Mouse (Mus musculus): ENCODE results near the gene Oas1f. TPM values are rescaled to one million over a fixed set of nuclear protein-coding genes. Genes with fewer than 3 reads are reported as not detected.
"Not testable (repeated sequence)": the region's sequence is repeated elsewhere in the genome, so short reads cannot be mapped to it uniquely, and the experiment has no call there.

Gene Oas1f
- polyA plus RNA-seq, 1 experiment from 2014 or later: not detected

- peak; percentile 51 for DNase-seq (ENCODE audit: low spot score)
- Histone ChIP-seq H3K4me3 (no peak overlapping the region), H3K27ac (replicated peaks) (no peak overlapping the region), H3K36me3 (no peaks in the 10 kb centered on the region), H3K9me3 (replicated peaks) (no peaks in the 10 kb centered on the region), H3K27me3 (ENCODE audit: low read depth, poor library complexity, severe bottlenecking) (peaks cover 21% of the 10 kb centered on the region), H3K4me1 (peaks cover 14% of the 10 kb centered on the region)
- 7% methylated on average over 8 of the region's 8 CpGs for WGBS
Measured at GRCm38 (mm10) chr5:120836731-120837585, 10.2 kb upstream of the Oas1f start.

GRCm38 (mm10) chr5:120844713-120845112, 2.5 kb upstream of the Oas1f start:
- Histone ChIP-seq H3K27ac (replicated peaks) (no peak overlapping the region), H3K9me3 (replicated peaks) (no peaks in the 10 kb centered on the region), H3K4me3 (no peak overlapping the region), H3K36me3 (no peaks in the 10 kb centered on the region), H3K4me1 (no peaks in the 10 kb centered on the region), H3K27me3 (ENCODE audit: low read depth, poor library complexity, severe bottlenecking) (no peaks in the 10 kb centered on the region)
- WGBS: 84% methylated on average over 3 of the region's 3 CpGs
- no peak for DNase-seq (ENCODE audit: low spot score)

DNA sequence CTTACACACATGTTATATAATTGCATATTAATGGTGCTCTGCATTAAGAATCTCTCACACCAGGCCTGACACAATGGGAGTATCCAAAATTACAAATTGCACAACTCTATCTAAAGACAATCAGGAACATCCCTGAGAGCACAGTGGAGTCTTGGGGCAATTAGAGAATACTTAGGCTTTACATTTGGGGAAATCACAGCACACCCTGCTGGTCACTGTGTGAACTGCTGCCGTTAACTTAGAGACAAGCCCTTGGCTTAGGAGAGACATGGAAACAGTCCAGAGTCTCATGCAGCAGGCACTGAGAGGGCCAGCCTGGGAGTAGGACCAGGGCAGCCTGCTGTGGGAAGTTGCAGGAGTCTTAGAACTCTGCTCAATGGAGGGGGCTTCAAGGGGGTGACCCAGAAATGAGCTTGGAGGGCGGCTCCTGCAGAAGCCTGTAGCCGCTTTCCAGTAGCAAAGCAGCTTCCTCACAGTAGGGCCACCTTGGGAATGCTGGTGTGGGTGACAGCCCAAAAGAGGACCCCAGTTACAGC, 2.5 kb downstream of the Oas1f start:
- Histone ChIP-seq H3K36me3 (no peaks in the 10 kb centered on the region), H3K4me3 (no peak overlapping the region), H3K4me1 (no peaks in the 10 kb centered on the region), H3K27me3 (ENCODE audit: low read depth, poor library complexity, severe bottlenecking) (no peaks in the 10 kb centered on the region), H3K9me3 (replicated peaks) (peaks cover 11% of the 10 kb centered on the region), H3K27ac (replicated peaks) (no peak overlapping the region)
- DNase-seq (ENCODE audit: low spot score): peak; percentile 19
- WGBS: 65% methylated on average over 3 of the region's 3 CpGs

DNA sequence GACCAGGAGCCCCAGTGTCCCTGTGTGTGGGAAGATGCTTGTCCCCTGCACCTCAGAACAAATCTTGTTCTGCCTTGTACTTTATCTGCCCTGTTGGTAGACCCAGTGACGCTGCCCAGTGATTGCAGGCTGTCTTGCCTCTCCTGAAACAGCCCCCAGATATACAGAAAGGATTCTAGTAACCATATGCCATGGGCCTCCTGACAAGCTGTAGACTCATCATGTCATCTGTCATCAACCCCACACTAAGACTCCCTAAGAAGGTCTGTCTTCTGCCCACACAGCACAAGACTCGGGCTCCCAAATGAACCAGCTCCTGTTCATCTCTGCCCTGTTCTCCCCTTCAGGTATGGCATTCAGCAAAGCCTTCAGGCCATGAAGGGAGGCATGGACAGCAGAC, 12.1 kb downstream of the Oas1f start:
- Histone ChIP-seq H3K27ac (replicated peaks) (no peak overlapping the region), H3K4me3 (no peak overlapping the region), H3K4me1 (no peaks in the 10 kb centered on the region), H3K27me3 (ENCODE audit: low read depth, poor library complexity, severe bottlenecking) (no peaks in the 10 kb centered on the region), H3K36me3 (no peaks in the 10 kb centered on the region), H3K9me3 (replicated peaks) (peaks cover 3% of the 10 kb centered on the region)
- WGBS: 84% methylated on average over 2 of the region's 2 CpGs
- no peak for DNase-seq (ENCODE audit: low spot score)

GRCm38 (mm10) chr5:120861121-120861520, 14.0 kb downstream of the Oas1f start, which contains the start of gene Oas1h:
TSS of gene Oas1h (plus strand) at chr5:120861421.
- 53% methylated on average over 4 of the region's 4 CpGs for WGBS
- H3K36me3 ChIP-seq: no peaks in the 10 kb centered on the region
- H3K9me3 ChIP-seq (replicated peaks): no peaks in the 10 kb centered on the region
- no peak for DNase-seq (ENCODE audit: low spot score)
- H3K27me3 ChIP-seq (ENCODE audit: low read depth, poor library complexity, severe bottlenecking): no peaks in the 10 kb centered on the region
- no peak within 1 kb of the TSS for H3K27ac ChIP-seq (replicated peaks)
- no peak within 1 kb of the TSS for H3K4me3 ChIP-seq
- no peaks in the 10 kb centered on the region for H3K4me1 ChIP-seq

GRCm38 (mm10) chr5:120865336-120865860, 18.2 kb downstream of the Oas1f start:
- H3K27ac ChIP-seq (replicated peaks): no peak overlapping the region
- WGBS: 79% methylated on average over 3 of the region's 3 CpGs
- H3K36me3 ChIP-seq: no peaks in the 10 kb centered on the region
- no peaks in the 10 kb centered on the region for H3K27me3 ChIP-seq (ENCODE audit: low read depth, poor library complexity, severe bottlenecking)
- no peaks in the 10 kb centered on the region for H3K9me3 ChIP-seq (replicated peaks)
- no peak for DNase-seq (ENCODE audit: low spot score)
- H3K4me3 ChIP-seq: no peak overlapping the region
- H3K4me1 ChIP-seq: no peaks in the 10 kb centered on the region

DNA sequence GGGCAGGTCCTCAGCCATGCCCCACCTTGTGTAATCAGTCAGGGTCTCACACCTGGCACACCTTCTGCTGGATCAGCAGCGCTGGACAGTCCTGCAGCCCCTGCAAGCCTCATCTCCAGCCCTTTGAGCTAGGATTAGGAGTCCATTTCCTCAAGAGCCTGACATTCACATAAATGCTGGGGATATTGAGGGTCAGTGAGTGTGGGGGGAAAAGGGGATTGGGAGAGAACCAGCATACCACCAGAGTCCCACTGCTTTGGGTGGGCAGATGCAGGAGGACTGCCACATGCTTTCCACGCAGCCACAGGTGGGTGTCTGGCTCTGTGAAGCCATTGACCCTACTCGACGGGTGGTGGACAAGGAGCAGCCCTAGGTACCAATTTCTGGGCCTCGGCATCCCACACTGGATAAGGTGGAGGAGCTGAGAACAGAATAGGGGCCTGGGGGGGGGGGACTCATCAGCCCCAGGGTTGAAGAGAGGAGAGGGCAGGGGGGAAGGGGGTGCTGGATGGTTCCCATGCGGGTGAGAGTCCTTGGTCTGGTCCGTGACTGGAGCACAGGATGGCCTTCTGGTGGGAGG, 22.4 kb downstream of the Oas1f start:
- no peak overlapping the region for H3K4me3 ChIP-seq
- no peaks in the 10 kb centered on the region for H3K36me3 ChIP-seq
- no peaks in the 10 kb centered on the region for H3K9me3 ChIP-seq (replicated peaks)
- no peak for DNase-seq (ENCODE audit: low spot score)
- 81% methylated on average over 7 of the region's 7 CpGs for WGBS
- H3K27ac ChIP-seq (replicated peaks): no peak overlapping the region
- no peaks in the 10 kb centered on the region for H3K4me1 ChIP-seq
- H3K27me3 ChIP-seq (ENCODE audit: low read depth, poor library complexity, severe bottlenecking): no peaks in the 10 kb centered on the region

- H3K36me3 ChIP-seq: no peaks in the 10 kb centered on the region
- no peak for DNase-seq (ENCODE audit: low spot score)
Measured at GRCm38 (mm10) chr5:120870081-120870480, 22.9 kb downstream of the Oas1f start.

DNA sequence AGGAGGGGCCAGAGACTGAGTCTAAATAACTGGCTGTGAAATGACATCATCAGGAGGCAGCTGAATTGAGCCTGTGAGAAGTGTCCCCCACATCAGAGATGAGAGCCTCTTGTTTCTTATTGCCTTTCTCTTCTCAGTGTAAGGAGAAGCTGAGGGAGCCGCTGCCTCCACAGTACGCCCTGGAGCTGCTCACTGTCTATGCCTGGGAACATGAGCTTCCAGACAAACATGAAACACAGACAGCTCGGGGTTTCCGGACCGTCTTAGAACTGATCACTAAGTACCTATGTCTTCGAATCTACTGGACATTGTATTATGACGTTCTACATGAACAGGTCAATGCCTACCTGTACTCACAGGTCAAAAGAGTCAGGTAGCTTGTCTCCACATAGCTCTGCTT, 23.6 kb downstream of the Oas1f start:
- H3K4me3 ChIP-seq: no peak overlapping the region
- H3K27ac ChIP-seq (replicated peaks): no peak overlapping the region
- H3K36me3 ChIP-seq: no peaks in the 10 kb centered on the region
- no peak for DNase-seq (ENCODE audit: low spot score)
- H3K9me3 ChIP-seq (replicated peaks): no peaks in the 10 kb centered on the region
- no peaks in the 10 kb centered on the region for H3K4me1 ChIP-seq
- H3K27me3 ChIP-seq (ENCODE audit: low read depth, poor library complexity, severe bottlenecking): no peaks in the 10 kb centered on the region
- WGBS: 82% methylated on average over 7 of the region's 7 CpGs

More at GRCm38 (mm10) chr5:120870081-120870480, 22.9 kb downstream of the Oas1f start:
- Histone ChIP-seq H3K27ac (replicated peaks) (no peak overlapping the region), H3K4me1 (no peaks in the 10 kb centered on the region), H3K9me3 (replicated peaks) (no peaks in the 10 kb centered on the region), H3K27me3 (ENCODE audit: low read depth, poor library complexity, severe bottlenecking) (no peaks in the 10 kb centered on the region), H3K4me3 (no peak overlapping the region)
- WGBS: 61% methylated on average over 3 of the region's 3 CpGs

- Histone ChIP-seq H3K27ac (replicated peaks) (no peak overlapping the region), H3K9me3 (replicated peaks) (no peaks in the 10 kb centered on the region), H3K4me1 (no peaks in the 10 kb centered on the region), H3K27me3 (ENCODE audit: low read depth, poor library complexity, severe bottlenecking) (no peaks in the 10 kb centered on the region), H3K4me3 (no peak overlapping the region), H3K36me3 (no peaks in the 10 kb centered on the region)
- DNase-seq (ENCODE audit: low spot score): no peak
- 61% methylated on average over 2 of the region's 2 CpGs for WGBS
Measured at GRCm38 (mm10) chr5:120871469-120871868, 24.3 kb downstream of the Oas1f start.

DNA sequence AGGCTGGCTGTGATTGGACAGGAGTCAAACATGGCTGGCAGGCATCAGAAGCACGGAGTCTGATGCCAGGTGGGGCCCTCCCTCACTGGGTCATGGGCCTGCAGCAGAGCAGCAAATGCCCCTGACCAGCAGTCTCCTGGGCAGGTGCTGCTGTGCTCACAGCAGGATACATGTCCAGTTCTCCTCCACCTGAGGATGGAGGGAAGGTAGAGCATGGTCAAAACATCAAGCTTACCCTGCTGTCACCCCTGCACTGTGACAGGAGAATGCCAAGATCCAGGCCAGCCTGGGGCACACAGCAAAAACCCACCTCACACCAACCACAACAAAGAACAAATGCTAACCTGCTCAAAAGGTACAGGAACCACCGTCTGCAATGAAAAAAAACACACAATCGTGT, 29.7 kb downstream of the Oas1f start:
- WGBS: 73% methylated on average over 2 of the region's 3 CpGs
- not testable (repeated sequence) for H3K4me1 ChIP-seq; DNase-seq (ENCODE audit: low spot score); H3K9me3 ChIP-seq (replicated peaks); H3K36me3 ChIP-seq; H3K27me3 ChIP-seq (ENCODE audit: low read depth, poor library complexity, severe bottlenecking); H3K27ac ChIP-seq (replicated peaks); H3K4me3 ChIP-seq

GRCm38 (mm10) chr5:120877407-120877806, 30.2 kb downstream of the Oas1f start:
- not testable (repeated sequence) for H3K27ac ChIP-seq (replicated peaks)
- WGBS: 77% methylated on average over 2 of the region's 2 CpGs

GRCm38 (mm10) chr5:120878803-120879202, 31.6 kb downstream of the Oas1f start:
- DNase-seq (ENCODE audit: low spot score); H3K27me3 ChIP-seq (ENCODE audit: low read depth, poor library complexity, severe bottlenecking); H3K4me3 ChIP-seq; H3K27ac ChIP-seq (replicated peaks); H3K4me1 ChIP-seq; H3K9me3 ChIP-seq (replicated peaks); H3K36me3 ChIP-seq: not testable (repeated sequence)
- 67% methylated on average over 2 of the region's 2 CpGs for WGBS

More at GRCm38 (mm10) chr5:120877407-120877806, 30.2 kb downstream of the Oas1f start:
- H3K4me1 ChIP-seq; H3K4me3 ChIP-seq; H3K27me3 ChIP-seq (ENCODE audit: low read depth, poor library complexity, severe bottlenecking); DNase-seq (ENCODE audit: low spot score); H3K9me3 ChIP-seq (replicated peaks); H3K36me3 ChIP-seq: not testable (repeated sequence)
